21 mouse cellular contexts compared by ENCODE assay signal in genomic region chr8:122089186-122089700, GRCm38 (mm10).
"Had no signal": no experiment of that assay in that cellular context is flagged by ENCODE, and none has a peak within 500 bp of the region (broad histone marks: within the 10 kb centered on the region; RNA-seq: fewer than 3 reads in every experiment).

No protein-coding gene starts in this region.

- H3K4me1 ChIP-seq: heart, embryonic 12.5 days; heart, embryonic 15.5 days; liver, embryonic 12.5 days had no signal

- H3K27me3 ChIP-seq: hindbrain, embryonic 15.5 days; limb, embryonic 15.5 days had no signal

- H3K36me3 ChIP-seq: heart, embryonic 10.5 days; heart, embryonic 12.5 days; heart, embryonic 15.5 days; hindbrain, embryonic 13.5 days; hindbrain, embryonic 15.5 days; limb, embryonic 13.5 days; limb, embryonic 15.5 days; liver, embryonic 12.5 days had no signal

- H3K4me2 ChIP-seq: heart, embryonic 12.5 days; heart, embryonic 15.5 days; hindbrain, embryonic 13.5 days; hindbrain, embryonic 15.5 days; limb, embryonic 13.5 days; limb, embryonic 15.5 days; liver, embryonic 12.5 days had no signal

- H3K4me3 ChIP-seq: heart, embryonic 10.5 days; heart, embryonic 12.5 days; heart, embryonic 15.5 days; hindbrain, embryonic 13.5 days; hindbrain, embryonic 15.5 days; limb, embryonic 13.5 days; limb, embryonic 15.5 days; liver, embryonic 12.5 days had no signal

- H3K9ac ChIP-seq: forebrain, postnatal 0 days; heart, embryonic 12.5 days; heart, embryonic 15.5 days; hindbrain, embryonic 13.5 days; hindbrain, embryonic 15.5 days; limb, embryonic 13.5 days; limb, embryonic 15.5 days; liver, embryonic 12.5 days; liver, embryonic 14.5 days had no signal

- H3K27ac ChIP-seq: heart, embryonic 15.5 days; hindbrain, embryonic 13.5 days; hindbrain, embryonic 15.5 days; hindbrain, postnatal 0 days; limb, embryonic 13.5 days; limb, embryonic 15.5 days; liver, embryonic 12.5 days; liver, embryonic 14.5 days had no signal

- H3K9me3 ChIP-seq: heart, embryonic 10.5 days; heart, embryonic 12.5 days; heart, embryonic 15.5 days; hindbrain, embryonic 13.5 days; hindbrain, embryonic 15.5 days; limb, embryonic 13.5 days; limb, embryonic 15.5 days; liver, embryonic 12.5 days had no signal

- ATAC-seq: forebrain, postnatal 0 days; hindbrain, postnatal 0 days; intestine, embryonic 16.5 days; liver, embryonic 12.5 days had no signal

- DNase-seq: forebrain, postnatal 0 days; heart, adult 11 months; heart, postnatal 14 days; heart, postnatal 36 days; kidney, adult 11 months; kidney, adult 8-10 months; kidney, postnatal 14 days; layer of hippocampus, adult 9-11 months; layer of hippocampus, postnatal 36 days; left cerebral cortex, postnatal 4 days had no signal
